Mouse (Mus musculus) left cerebral cortex, postnatal 36 days (tissue): ENCODE results near the gene Ogdhl. TPM values are rescaled to one million over a fixed set of nuclear protein-coding genes. Genes with fewer than 3 reads are reported as not detected.
"Not testable (repeated sequence)": the region's sequence is repeated elsewhere in the genome, so short reads cannot be mapped to it uniquely, and the experiment has no call there.

ENCODE experiments used
- DNase-seq, 2 experiments: peaks; one replicate each; pipeline ENCODE4 v3.0.0; 2021 to 2022; ENCODE audit warnings: low spot score in 2 of 2, mixed read lengths in 1 of 2
- intact Hi-C: fragments of 180-260 bp; cut with DNase I; formaldehyde crosslinking; loops from one replicate; pipeline ENCODE4 v1.15.1; 2025
- total RNA-seq, 2 experiments: library from RNA; stranded (reverse); gene quantifications; 2 replicates each; pipeline ENCODE4 v1.2.3; 2021

Ogdhl gene
- 100 to 1,000 TPM; 103 to 114 TPM for total RNA-seq

- DNase-seq: peak; percentile 78 to 81
- intact Hi-C loops: no loop called here
These were observed at the start of gene Ogdhl for GRCm38 (mm10) chr14:32321732-32322685. TSS of gene Ogdhl (plus strand) at chr14:32322019.

DNA sequence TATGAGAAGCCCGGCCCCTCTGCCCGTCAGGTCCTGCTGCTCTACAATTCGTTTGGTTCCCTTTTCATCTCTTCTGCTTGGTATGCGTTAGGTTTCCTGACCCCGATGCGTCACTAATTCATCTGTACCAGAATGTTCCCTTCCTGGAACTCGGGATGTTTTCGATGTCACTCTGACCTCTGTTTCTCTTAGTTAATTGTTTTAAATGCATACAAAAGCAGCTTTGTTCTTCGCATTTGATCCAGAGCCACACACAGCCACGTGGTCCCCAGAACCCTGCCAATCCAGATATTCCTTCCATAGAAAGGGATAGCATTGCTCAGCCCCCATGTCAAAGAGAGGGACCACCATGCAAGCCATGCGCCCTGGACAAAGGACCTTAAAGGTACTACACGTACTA, 20.2 kb upstream of the Ogdhl start:
- intact Hi-C loops: no loop called here
- DNase-seq: peak; percentile 29 to 36

GRCm38 (mm10) chr14:32302423-32302822, 19.4 kb upstream of the Ogdhl start:
- intact Hi-C loops: no loop called here
- DNase-seq: no peak

DNA sequence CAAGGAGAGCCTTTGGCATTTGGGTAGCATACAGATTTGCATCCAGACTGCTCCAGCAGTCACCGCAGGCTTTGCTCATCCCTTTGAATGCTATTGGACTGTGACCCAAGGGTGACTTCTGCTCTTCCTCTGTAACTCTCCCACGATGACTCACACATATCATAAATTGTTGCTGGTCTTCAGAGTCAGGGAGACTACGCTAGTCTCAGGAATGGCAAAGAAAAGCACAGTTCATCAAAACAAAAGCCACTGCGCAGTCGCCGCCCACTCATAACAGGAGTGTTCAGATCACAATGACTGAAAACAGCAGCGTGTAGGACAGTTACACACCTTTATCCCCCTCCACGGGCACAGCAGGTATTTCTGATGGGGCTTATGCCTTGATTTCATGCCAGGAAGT, 16.9 kb upstream of the Ogdhl start:
- no peak for DNase-seq
- intact Hi-C loops: no loop called here

- DNase-seq: peak; percentile 60 to 65
- intact Hi-C loops: loop anchor here (5.0 kb wide), 1 partner anchor 162 kb away; no protein-coding TSS in a partner anchor
These were observed 11.9 kb upstream of the Ogdhl start for GRCm38 (mm10) chr14:32309876-32310275.

- no peak for DNase-seq
- intact Hi-C loops: loop anchor here (5.0 kb wide), 1 partner anchor 161 kb away; no protein-coding TSS in a partner anchor
These were observed 10.3 kb upstream of the Ogdhl start for GRCm38 (mm10) chr14:32311381-32312035.

GRCm38 (mm10) chr14:32317822-32318221, 4.0 kb upstream of the Ogdhl start:
- no peak for DNase-seq
- intact Hi-C loops: no loop called here

DNA sequence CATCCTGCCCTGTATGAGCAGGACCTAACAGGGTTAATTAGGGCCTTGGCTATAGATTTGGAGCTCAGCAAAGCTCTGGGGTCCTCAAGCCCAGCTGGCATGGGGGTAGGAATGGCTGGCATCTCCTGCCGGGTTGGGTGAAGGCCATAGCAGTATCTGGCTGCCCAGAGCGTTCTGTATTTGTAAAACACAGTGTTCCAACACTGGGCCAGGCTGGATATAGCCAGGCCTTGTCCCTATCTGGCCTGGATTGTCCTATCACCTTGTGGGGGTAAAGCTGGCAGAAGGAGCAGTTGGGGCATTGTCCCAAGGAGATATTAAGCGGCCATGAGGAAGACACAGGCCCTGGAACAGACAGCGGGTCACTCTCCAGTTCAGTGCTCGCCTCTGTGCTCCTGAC, 1.4 kb downstream of the Ogdhl start:
- no peak for DNase-seq
- intact Hi-C loops: no loop called here

DNA sequence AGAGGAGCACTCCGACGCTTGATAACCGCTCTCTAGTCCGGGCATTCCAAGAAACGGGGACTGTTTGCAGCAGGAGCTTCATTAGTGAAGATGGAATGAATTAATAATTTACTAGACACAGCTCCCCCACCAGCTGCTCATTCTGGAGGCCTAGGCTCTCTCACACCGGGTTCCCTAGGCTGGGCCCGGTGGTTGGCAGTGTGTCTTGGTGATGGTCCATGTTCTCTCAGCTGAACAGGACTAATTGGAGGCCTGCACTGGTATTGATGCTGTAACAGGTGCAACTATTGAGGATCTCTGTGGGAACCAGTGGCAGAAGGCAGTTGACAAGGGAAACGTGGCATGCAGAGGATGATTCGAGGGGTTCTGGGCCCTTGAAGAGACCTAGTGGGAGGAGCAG, 5.5 kb downstream of the Ogdhl start:
- no peak for DNase-seq
- intact Hi-C loops: no loop called here

GRCm38 (mm10) chr14:32332515-32333445, 11.0 kb downstream of the Ogdhl start:
- intact Hi-C loops: no loop called here
- no peak for DNase-seq

DNA sequence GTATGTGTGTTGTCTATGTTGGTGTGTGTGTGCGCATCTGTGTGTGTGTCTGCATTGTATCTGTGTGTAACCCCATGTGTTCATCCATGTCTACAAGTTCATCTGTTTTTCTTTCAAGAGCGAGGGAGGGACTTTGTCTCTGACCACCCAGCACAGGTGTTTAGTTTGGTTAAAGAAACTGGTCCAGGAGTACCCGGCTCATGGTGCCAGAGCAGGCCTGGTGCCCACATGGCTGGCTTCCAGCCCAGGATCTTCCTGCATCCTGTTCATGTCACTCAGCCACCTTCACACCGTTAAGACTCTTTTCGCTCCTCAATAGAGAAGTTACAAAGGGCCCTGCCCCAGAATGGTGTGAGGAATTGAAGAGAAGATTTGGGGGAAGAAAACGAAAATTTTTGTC, 14.2 kb downstream of the Ogdhl start:
- intact Hi-C loops: no loop called here
- DNase-seq: no peak

DNA sequence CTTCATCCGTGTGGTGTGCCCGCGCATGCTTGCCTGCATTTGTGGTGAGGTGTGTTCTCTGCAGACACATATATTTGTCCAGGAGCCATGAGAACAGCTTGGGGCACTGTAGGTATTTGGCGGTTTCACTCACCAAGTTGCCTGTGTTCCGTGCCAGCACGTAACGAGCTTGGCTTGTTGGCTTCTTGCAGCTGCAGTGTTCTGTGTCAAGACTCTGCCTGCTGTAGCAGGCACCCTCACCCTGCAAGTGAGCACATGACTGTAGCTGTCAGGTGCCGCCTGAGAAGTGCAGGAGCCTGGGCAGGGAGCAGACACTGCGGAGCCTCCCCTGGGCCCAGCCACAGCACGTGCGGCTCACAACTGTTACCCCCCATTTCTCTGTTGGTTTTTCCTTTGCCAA, 14.7 kb downstream of the Ogdhl start:
- no peak for DNase-seq
- intact Hi-C loops: no loop called here

DNA sequence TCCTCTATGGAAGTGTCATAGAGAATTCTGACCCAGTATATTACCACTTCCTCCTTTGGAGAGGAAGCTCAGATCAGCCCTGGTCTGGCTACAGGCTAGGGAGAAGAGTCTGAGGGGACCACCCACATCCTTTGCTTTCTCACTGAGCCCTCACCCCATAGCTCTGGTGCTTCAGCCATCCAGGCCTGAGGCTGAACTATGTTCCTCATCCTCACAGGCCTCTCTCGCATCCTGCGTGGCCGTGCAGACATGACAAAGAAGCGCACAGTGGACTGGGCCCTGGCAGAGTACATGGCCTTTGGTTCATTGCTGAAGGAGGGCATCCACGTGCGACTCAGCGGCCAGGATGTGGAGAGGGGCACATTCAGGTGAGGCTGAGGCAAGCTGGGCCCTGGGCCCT, 20.0 kb downstream of the Ogdhl start:
- intact Hi-C loops: no loop called here
- DNase-seq: no peak

- intact Hi-C loops: no loop called here
- DNase-seq: no peak
These were observed 22.4 kb downstream of the Ogdhl start for GRCm38 (mm10) chr14:32344176-32344575.

GRCm38 (mm10) chr14:32344694-32345093, 22.9 kb downstream of the Ogdhl start:
- intact Hi-C loops: no loop called here
- no peak for DNase-seq

DNA sequence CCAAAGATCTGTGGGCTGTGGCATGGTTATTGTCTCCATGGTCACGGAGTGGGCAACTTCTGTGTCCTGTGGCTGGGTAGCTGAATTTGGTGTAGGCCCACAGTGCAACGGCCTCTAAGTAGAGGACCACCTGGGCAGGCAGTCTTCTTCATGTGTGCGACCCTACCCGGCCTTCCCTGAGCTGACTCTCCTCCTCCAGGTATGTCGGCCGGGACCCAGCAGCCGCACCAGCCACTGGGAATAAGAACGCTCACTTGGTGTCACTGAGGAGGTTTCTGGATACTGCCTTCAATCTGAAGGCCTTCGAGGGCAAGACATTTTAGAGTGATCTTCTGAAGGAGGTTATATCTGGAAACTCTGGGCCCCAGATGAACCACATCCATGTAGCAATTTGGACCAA, 25.5 kb downstream of the Ogdhl start:
- no peak for DNase-seq
- intact Hi-C loops: no loop called here

DNA sequence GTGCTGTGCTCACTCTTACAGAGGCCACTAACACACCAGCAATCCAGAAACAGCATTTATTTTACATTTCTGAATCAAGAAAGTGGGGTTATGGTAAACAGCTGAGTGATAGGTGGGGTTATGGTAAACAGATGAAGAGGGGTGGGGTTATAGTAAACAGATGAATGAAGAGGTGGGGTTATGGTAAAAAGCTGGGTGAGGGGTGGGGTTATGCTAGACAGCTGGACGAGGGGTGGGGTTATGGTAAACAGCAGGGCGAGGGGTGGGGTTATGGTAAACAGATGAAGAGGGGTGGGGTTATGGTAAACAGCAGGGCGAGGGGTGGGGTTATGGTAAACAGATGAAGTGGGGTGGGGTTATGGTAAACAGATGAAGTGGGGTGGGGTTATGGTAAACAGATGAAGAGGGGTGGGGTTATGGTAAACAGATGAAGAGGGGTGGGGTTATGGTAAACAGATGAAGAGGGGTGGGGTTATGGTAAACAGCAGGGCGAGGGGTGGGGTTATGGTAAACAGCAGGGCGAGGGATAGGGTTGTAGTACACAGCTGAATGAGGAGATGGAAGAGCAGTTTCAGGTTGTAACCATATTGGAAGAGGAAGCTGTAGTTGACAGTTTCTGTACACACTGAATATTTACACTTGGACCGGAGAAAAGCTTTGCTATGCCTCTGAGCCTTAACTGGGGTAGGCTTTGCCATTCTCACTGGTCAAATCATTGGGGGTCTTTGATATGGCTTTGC, 29.5 kb downstream of the Ogdhl start:
- intact Hi-C loops: not testable (repeated sequence)

DNA sequence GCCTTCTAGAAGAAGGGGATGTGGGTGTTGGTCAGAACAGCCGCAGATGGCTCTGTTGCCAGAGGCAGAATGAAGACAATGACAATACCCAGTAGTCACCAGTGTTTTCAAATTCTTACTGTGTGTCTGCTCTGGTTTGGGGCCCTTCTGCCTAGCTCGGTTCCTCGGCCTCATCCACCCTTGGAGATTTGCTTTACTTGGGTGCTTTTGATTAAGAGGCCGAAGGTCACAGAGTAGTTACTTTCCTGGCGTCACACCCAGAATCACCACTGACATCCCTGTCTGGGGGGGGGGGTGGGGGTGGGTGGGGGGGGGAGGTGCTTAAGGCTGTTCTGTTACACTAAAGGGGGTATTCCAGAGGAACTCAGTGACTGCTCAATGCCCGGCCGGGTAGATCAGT, 42.5 kb downstream of the Ogdhl start:
- intact Hi-C loops: no loop called here
- no peak for DNase-seq

More for the DNA sequence above, 29.5 kb downstream of the Ogdhl start:
- not testable (repeated sequence) for DNase-seq

GRCm38 (mm10) chr14:32369756-32370155, 47.9 kb downstream of the Ogdhl start:
- no peak for DNase-seq
- intact Hi-C loops: no loop called here
